Mouse (Mus musculus): ENCODE measurements around the gene Pkn1.

Pkn1 gene

DNA sequence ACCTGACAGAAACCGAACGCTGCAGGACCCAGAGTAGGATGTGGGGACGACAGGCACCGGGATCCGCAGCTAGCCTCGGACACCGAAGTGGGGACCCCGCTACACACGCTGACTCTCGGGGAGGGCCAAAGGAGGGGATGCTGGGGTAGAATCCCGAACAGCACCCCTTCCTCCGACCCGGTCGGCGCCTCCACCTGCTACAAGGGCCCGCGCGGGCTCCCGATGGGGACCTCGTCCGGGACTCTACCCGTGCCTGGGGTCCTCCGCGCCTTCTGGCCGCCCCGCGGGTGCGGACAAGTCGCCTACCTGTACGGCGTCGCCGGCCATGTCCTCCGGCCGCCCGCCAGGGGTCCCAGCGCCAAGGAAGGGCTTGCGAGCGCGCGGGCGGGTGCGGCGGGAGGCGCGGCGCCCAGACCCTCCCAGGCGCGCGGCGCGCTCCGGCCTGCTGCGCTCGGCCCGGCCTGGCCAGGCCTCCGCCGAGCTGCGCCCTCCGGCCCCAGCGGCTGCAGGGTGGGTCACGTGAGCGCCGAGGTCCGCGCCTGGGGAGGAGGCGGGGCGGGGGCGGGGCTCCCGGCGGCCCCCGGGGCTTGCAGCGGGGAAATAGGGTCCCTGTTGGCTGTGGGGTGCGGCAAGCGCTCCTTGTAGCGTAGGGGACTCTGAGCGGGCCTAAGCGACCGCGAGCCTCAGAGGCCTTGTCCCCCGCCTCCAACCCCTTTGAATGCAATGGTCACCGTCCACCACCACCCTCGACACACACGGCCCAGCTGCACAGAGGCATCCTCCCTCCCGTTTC, at the start of gene Pkn1:
Gene Pkn1, minus strand, starts transcription at position 519 of the 793 bp plus-strand sequence.
- DNase-seq (ENCODE audit: low spot score) = peak; percentile 79

DNA sequence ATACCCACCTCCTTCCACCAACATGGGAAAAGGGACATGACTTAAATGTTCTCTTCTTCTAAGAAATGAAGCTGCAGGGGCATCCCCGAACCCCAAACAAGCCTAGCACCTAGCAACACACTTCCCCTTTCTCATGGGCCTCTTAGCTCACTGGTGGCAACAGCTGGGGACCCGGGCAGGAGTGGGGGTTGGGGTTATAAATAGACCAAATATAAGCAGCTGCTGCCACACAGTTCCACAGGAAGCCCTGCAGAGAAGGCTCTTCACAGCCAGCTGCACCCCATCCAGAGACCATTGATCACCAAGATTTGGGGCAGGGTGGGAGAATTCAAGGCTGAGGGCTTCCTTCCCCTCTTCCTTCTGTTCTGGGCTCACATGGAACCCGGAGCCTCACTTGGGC, 49.7 kb upstream of the Pkn1 start:
- DNase-seq (ENCODE audit: low spot score) = no peak

DNA sequence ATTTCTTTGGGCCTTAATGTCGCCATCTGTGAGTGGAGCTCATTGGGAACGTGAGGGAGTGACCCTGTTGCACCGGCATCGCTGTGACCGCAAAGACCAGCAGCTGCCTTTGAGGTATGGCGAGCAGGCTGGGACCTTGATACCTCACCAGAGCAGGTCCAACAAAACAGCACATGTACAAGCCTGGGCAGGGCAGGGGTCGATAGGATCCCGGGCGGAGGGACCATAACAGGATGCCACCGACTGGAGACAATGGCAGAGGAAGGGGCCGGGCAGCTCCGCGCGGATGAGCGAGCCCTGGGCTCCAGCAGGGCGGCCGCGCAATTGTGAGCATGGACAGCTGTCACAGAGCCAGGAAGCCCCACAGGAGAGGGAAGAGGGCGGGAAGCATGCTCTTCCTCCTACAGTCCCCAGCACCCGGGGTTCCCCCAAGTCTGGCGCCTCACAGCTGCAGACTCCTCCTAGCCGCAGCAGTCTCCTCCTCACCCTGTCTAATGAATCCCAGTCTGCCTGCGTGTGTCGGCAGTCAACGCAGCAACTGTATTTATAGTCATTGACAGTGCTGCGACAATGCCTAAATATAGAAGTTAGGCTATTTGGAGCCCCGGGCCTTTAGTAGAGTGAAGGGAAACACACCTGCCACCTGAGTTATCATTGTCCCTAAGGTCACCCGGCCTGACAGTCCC, 48.8 kb upstream of the Pkn1 start:
- DNase-seq (ENCODE audit: low spot score) = no peak

DNA sequence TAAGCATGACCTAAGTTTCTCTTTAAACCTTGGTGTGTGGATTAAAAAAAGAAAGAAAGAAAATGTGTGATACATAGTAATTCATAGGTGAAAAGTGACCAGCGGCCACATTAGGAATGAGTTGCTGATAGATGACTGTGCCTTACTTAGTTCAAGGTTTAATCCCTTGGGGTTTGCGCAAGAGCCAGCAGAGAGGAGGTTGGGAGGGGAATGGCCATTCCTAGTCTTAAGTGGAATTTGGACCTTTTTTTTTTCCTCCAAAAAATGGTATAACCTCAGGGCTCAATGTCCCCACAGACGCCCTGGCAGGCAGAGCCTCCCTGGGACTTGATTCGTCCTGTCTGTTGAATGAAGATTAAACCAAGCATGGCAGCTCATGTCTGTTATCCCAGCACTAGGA, 45.1 kb upstream of the Pkn1 start:
- DNase-seq (ENCODE audit: low spot score) = no peak

DNA sequence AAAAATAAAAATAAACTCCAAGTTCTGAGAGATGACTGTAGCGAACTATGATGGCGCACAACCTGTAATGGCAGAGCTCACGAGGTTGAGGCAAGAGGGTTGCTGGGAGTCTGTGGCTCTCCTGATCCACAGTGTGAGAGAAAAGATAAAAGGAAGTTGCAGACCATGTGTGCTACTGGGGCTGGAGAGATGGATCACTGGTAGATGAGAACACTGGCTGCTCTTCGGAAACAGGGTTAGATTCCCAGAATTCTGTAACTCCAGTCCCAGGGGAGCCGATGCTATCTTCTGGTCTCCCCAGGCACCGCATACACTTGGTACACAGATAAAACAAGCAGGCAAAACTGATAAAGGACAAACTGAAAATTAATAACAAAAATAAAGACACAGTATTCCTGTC, 44.0 kb upstream of the Pkn1 start:
- DNase-seq (ENCODE audit: low spot score) = no peak

DNA sequence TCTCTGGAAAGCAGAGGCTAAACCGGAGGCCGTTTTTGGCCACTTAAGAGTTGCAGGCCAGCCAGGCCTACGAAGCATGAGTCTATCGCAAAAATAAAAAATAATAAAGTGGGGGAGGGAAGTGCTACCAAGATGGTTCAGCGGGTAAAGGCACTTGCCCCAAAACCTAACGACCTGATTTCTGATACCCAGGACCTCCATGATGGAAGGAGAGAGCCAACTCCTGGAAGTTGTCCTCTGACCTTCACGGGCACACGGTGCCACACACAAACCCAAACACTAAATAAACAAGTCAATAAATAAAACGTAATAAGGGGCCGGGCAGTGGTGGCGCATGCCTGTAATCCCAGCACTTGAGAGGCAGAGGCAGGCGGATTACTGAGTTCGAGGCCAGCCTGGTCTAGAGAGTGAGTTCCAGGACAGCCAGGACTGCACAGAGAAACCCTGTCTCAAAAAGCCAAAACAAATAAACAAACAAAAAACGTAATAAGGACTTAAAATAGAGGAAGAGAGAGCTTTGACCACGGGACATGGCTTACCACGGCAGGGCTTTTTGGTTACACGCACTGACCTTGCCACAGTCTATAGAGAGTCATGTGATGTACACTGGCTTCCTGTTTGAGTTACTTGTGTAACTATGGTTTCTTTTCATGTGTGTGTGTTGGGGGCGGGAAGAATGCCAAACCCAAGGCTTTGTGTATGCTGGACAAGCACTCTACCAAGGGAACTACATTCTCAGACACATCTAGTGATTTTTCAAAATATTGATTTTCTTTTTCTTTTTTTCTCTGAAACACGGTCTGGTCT, 43.1 kb upstream of the Pkn1 start:
- DNase-seq (ENCODE audit: low spot score) = no peak

DNA sequence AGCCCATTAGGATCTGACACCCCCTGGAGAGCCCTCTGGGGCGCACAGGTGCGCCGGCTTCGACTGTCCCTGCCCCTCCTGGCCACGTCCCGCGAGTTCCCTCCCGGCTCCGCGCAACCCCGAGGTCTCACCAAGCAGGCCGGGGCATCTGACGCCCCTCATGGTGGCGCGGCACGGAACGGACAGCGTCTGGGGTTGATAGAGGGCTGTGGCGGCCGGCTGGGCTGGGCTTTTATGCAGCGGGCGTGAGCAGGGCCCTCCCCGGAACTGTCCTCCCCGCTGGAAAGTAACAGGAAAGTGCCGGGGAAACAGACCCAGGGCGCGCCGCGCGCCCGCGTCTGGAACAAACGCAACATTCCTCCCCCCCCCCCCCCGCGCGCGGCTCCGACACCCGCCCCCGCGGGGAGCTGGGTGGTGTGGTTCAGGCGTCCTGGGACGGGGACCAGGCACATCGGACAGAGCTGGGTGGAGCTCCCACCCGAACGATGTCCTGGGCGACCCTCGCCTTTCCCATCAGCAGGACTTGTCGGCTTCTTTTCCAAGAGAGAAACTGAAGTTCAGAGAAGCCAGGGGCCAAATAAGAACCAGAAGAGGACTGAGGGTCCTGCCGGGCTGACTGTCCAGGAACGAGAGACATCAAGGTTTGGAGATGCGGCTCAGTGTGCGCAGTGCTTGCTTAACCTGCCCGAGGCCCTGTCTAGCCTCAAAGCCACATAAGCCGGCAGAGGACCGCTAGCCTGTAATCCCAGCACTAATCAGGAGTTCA, 42.2 kb upstream of the Pkn1 start, which contains the start of gene Adgre5:
Gene Adgre5, minus strand, starts transcription at position 351 of the 766 bp plus-strand sequence.
- peak; percentile 58 for DNase-seq (ENCODE audit: low spot score)

DNA sequence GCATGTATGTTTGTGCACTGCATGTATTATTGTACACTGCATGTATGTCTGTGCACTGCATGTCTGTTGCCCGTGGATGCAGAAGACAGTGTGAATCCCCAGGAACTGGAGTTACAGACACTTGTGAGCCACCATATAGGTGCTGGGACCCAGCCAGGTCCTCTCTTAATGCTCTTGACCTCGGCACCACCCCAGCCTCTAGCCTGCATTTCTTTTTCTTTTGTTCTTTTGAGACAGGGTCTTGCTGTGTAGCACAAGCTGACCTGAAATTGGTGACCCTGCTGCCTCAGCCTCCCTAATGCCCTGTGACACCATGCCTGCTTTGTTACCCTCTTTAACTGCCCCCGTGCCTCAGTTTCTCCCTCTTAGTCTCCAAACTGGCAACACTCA, 41.6 kb upstream of the Pkn1 start:
- no peak for DNase-seq (ENCODE audit: low spot score)

DNA sequence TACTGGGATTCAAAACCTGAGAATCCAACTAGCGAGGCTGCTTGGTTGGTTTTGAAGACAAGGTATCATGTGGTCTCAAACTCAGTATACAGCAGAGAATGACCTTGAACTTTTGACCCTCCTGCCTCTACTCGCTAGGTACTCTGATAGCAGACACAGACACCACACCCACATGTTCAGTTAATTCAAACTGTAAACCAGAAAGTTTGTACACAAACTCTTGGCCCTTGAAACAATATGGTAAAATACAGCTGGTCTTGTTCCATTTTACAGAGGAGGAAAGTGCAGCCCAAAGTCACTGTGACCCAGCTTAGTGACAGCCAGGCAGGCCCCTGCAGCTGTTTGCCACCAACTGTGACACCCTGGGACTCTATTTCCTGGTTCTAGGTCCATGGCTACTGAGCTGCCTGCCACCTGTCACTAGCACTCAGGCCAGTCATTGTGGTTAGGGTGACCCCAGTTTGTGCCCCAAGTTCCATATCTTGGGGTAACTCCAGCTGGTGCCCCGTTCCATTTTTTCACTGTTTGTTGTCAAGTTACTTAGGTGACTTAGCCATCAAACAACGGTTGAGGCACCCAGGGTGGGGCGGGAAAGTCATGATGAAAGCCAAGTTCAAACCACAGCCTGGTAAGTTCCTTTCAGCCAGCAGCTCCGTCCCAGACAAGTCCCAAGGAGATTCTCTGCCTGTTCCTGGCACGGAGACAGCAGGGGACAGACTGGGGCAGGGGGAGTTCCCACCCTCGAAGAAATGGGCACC, 40.9 kb upstream of the Pkn1 start:
- DNase-seq (ENCODE audit: low spot score) = no peak

DNA sequence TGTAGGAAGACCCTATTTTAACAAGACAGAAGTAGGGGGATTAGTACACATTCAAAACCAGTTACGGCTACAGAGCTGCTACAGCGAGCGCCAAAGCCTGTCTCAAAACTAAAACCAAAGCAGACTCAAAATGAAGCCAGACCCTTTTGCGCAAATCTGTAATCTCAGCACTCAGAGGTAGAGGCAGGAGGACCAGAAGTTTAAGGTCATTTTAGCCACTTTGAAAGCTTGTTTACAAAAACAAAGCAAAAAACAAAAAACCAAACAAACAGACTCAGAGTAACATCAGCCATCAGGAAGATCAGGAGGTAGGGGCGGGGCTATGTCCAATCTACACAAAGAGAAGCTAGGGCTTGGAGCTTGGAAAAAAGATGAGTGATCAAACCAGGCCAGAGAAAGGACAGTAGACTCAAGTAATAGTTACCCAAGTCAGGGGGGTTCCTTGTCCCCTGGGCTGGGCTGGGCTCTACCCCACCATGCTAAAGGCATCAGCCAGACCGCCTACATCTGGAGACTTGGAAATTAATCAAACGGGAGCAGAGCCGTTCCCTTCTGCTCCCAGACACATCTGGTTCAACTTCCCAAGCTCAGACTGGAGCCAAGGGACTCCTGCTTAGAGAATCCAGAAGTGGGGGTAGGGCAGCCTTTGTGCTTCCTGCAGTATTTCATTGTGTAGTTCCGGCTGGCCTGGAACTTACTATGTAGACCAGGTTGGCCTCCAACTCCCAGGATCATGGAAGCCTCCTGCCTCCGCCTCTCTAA, 40.2 kb upstream of the Pkn1 start:
- no peak for DNase-seq (ENCODE audit: low spot score)

DNA sequence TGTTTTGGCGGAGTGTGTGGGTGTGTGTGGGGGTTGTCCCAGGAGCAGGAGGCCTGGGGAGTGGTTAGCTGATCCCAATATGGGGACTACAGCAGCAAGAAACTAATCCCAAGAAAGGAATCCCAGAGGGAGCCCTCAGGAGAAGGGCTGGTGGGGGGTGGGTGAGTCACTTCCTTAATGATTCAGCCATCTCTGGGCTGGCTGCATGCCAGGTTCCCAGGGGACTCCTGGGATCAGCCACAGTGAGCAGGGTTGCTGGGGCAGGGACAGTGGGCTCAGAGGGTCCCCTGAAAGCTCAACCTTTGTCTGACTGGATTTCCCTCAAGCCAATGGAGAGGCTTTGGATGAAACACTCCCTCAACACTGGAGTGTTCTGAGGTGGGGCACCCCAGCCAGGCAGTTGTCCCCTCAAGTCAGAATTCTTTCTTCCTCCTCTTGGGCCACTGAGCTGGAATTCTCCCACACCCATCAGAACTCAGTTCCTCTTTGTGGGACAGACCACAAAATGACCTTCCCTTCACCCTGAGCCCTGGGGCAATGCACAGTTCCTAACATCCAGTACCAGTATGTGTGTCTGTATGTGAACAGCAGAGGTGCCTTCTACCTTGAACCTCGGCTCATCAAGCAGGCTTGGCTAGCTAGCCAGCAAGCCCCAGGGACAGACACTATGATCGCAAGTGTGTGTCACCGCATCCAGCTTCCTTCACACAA, 39.0 kb upstream of the Pkn1 start:
- DNase-seq (ENCODE audit: low spot score) = peak; percentile 33

DNA sequence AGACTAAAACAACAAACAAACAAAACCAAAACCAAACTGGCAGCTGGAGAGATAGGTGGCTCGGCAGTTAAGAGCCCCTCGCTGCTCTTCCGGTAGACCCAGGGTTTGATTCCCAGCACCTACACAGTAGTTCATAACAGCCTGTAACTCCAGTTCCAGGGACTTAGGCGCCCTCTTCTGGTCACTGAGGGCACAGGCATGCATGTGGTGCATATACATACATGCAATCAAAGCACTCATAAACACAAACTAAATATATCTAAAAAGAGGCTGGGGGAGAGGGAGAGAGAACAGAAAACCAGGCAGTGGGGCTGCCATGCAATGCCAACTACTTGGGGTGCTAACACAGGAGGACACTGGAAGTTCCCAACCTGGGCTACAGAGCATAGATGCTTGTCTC, 38.4 kb upstream of the Pkn1 start:
- DNase-seq (ENCODE audit: low spot score) = no peak

DNA sequence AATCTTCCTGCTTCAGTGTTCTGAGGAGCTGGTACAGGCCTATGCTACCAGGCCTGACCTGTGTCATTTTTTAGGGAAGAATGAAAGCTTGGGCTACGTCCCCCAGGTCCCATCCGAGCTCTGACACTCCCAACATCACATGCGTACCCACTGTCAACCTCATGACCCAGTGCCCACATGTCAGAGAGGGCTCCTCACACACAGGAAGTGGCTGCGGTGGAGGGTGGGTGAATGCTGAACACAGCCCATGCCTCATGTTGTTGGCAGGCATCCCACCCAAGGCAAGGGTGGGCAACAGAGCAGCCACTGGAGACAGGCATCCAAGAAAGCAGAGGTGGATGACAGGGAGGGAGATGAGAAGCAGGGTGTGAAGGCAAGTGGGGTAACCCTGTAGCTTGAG, 37.7 kb upstream of the Pkn1 start:
- no peak for DNase-seq (ENCODE audit: low spot score)

DNA sequence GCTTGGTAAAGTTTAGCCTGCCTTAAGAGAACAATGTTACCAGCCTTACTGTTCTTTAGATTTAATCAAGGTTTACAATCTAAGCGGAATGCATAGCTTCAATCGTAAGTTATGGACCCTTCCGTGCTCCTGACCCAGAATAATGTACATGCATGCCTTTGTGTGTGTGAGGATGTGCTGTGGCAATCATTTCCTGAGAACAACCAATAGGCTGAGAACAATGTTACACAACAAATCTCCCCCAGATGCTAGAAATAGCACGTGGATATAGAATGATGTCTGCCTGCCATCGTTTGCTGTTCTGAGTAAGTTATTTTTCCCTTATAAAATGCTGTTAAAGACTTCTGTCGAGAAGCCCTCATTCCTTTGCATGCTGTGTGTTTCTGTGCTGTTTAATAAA, 33.9 kb upstream of the Pkn1 start:
- no peak for DNase-seq (ENCODE audit: low spot score)

DNA sequence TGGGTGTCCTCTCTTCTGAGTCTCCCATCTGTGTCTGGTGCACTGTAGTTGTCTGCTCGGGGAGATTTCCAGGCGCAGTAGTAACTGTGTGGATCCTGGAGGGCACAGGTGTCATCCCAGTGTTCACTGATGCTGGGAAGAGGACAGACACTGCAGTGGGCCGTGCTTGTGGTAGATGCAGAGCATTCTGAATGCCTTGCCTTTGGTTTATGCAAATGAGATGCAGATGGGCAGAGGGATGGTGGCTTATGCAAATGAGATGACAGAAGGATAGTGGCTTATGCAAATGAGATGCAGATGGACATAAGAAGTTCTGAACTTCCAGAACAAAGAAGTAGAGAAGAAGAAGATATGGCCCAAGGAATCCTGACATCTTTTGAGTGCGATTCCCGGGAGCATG, 32.9 kb upstream of the Pkn1 start:
- DNase-seq (ENCODE audit: low spot score) = no peak

DNA sequence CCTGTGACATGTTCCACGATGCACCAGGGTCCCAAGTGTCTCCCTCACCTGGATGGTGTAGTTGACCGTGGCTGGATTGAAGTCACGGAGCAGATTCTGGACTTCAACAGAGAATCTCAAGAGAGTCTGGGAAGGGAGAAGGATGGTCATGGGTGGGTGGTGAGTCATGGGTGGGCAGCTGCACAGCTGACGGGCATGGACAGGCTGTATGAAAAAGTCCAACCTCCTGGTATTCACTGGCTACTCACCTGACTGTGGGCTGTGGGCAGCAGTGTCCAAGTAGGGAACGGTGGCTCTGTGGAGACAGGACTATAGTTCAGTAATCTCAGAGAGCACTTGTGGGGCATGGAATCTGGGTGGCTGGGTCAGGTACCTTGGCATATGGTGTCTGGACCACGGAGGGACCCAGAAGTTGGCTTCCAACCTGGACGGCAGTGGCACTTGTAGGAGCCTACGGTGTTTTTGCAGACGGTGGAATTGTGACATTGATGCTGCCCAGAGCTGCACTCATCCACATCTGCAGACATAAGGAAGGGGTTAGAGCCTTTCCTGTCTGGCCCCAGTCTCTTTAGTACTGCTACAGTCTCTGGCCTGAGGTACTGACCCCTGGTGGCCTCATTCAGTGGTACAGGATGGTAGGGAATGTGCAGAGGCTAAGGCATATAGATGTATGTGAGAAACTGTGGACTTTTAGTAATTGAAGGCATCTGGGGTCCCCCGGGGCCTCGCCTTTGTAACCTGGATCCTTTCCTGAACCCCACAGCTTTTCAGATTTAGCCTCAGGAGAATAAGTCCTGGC, 30.2 kb upstream of the Pkn1 start:
- no peak for DNase-seq (ENCODE audit: low spot score)

DNA sequence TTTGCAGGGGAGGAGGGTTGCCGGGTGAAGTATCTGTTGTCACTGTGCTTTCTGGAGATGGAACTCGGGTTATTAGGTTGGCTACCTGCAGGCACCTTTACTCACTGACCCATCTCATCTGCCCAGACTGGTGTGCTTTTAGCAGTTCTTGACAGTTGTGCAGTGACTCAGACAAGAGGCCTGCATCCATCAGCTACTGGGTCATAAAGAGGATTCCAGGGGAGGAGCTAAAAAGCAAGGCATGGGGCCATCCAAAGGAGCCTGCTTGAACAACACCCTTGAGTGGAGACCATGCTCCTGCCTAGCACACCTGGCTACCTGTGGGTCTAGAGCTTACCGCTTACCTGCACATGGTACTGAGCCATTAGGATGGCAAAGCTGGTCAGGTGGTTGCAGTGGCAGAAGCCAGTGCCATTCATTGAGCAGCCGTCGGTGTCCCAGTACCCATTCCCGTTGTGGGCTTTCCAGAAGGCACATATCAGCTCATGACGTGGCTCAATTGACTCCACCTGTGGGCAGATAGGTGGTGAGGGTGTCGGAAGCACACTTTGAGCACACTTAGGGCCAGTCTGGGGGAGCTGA, 26.6 kb upstream of the Pkn1 start:
- DNase-seq (ENCODE audit: low spot score) = no peak

DNA sequence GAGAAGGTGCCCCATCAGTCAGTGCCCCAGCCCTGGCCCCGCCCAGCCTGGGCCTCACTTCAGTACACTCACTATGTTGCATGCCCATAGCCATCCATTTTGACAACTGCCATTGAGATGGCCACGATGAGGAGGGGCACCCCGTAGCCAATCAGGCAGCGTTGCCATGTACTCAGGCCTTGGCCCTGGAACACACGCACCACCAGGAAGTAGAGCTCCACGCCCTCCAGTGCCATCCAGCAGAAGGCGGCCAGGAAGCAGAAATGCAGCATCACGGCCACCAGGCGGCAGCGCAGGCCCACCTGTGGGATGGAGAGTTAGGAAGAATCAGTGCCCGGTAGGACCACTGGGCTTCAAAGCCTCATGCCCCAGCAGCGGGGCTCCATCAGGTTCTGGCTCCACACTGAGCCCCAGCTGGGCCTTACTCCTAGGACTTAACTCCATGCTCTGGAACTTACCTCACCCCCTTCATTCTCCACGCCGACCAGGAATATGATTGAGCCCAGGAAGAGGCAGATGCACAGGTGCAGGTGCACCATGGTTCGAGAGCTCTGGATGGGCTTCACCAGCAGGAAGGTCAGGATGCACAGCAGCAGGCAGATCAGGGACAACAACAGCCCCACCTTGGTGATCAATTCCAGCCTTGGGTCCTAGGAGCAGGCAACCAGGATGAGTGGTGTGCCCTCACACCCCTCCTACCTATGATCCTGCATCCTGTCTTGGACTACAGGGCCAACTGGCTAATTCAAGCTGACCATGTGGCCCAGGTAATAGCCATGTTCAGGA, 25.9 kb upstream of the Pkn1 start:
- DNase-seq (ENCODE audit: low spot score) = peak; percentile 69

Measured in ovary, adult 18-20 months (tissue).